Mouse (Mus musculus) kidney, adult 11 months (tissue): ENCODE measurements around the gene Defb30.

Source experiments
- DNase-seq: peaks from one replicate; pipeline ENCODE4 v3.0.0; 2022

Gene Defb30

DNA sequence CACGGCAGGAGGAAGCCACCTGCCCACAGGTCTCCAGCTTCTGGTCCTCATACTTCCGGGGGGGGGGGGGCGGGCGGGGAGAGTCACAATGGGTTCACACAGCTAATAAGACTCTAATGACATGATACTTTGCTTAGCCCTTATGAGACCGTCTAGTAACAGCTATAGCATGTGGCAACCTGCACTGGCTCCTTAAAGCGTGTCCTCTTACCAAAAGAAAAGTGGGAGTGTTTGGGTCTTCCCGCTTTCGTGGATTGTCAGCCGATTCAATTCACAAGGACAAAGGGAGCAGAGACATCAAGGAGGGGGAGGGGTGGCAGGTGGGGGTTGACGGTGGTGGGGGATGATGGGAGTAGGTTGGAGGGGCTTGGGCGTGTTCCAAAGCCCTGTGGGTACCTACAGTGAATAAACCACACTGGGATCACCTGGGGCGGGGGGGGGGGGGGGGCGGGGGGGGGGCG is at the start of gene Defb30:
Defb30 (minus strand) TSS at position 51 of the 461 bp plus-strand sequence.
- DNase-seq = no peak

GRCm38 (mm10) chr14:63067708-63068107 is 17.9 kb upstream of the Defb30 start:
- no peak for DNase-seq

DNA sequence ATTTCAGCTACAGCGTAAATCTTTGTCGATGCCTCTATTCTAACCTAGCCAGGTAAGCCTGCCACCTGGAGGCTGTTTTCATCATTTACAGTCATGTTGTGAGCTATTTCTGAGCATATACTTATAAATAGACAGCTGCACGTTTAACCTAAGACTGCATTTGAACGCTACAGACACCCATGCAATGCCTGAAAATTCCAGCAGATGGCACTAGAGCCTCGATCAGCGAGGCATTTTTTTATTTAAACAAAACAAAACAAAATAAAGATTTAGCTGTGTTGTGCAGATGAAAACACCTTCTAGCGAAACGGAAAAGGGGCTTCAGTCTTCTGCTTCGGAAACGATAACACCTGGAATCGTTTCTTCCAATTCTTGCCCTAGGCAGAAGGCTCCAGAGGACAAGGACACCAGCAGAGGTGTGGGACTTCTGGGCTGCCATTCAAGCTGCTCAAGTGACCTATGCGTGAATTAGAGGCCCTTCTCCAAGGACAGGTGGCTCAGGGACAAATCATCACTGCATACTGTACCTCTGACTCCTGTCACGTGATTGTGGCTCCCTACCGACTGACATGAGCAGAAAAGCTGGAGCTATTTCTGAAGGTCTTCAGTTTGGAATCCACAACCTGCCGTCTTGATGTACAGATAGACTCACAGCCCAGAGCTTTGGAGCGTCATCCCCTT is 17.0 kb upstream of the Defb30 start:
- peak; percentile 20 for DNase-seq

GRCm38 (mm10) chr14:63065391-63065790 is 15.6 kb upstream of the Defb30 start:
- DNase-seq = peak; percentile 15

DNA sequence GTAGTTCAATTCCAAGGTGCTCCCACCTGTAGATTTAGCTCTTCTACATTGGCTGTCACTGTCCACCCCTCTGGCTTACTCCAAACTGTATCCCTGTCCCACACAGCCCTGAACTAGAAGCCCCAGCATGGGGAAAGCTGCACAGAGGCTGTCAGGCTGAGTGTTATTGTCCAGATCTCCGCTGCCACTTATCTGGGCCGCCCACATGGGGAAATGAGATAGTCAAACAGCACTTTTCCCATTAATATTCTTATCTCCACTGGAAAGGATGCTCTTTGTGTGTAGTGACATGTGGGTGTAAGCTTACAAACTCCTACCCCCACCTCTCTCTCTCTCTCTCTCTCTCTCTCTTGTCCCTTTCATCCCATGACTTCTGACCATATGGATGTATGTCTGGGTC is 12.4 kb upstream of the Defb30 start:
- no peak for DNase-seq

GRCm38 (mm10) chr14:63060361-63060760 is 10.6 kb upstream of the Defb30 start:
- DNase-seq = no peak

- DNase-seq = no peak
These were observed 5.0 kb upstream of the Defb30 start for GRCm38 (mm10) chr14:63054729-63055128.

- peak; percentile 17 for DNase-seq
These were observed 1.0 kb upstream of the Defb30 start for GRCm38 (mm10) chr14:63050769-63051168.

GRCm38 (mm10) chr14:63046691-63047090 is 3.1 kb downstream of the Defb30 start, which contains the start of gene Defb42:
Gene Defb42 (plus strand): TSS chr14:63046991.
- DNase-seq = peak; percentile 14

DNA sequence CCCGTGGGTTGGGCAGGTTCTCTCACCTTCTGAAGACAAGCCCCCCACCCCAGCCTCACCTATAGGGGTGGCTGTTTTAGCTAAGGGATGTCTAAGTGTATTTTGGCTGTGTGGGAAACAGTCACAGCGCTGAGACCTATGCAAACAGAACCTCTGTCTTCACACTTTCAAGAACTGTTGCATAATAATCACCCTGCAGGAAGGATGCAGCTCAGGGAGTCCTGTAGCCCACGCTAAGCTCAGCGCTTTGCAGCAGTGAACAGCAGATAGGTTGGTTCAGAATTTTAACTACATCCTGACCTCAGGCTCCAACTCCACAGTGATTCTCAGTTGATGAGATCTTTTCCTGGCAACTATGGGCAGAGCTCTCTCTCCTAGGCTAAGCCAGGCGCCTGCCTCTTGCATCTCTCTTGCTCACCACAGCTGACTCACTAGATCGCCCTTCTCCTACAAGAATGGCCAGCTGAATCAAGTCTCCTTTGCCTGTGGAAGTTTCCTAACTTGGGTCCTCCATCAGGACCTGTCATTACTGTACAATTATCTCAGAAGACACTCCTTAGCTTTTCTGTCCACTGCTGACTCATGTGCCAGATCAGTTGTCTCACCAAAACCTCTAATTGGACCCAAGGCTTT is 29.1 kb downstream of the Defb30 start:
- no peak for DNase-seq

DNA sequence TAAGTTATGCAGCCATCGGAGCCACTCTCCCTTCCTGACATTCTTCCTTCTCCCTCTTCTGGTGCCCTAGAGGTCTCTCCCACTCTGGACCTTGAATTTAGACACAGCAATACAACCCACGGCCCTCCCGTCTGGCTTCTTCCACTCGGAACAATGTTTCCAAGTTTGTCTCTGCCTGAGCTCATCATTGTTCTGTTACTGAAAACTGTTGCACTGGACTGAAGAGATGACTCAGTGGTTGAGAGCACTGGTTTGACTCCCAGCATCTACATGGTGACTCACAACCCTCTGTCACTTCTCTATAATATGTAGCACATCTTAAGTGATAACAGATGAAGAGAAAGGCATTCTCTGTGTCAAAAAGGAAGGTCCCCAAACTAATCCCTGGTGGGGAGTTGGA is 35.1 kb downstream of the Defb30 start:
- no peak for DNase-seq

- no peak for DNase-seq
These were observed 36.7 kb downstream of the Defb30 start for GRCm38 (mm10) chr14:63013082-63013481.

- no peak for DNase-seq
These were observed 38.3 kb downstream of the Defb30 start, which contains the start of gene Defb43 for GRCm38 (mm10) chr14:63011471-63011870. Gene Defb43 (plus strand): TSS chr14:63011771.

DNA sequence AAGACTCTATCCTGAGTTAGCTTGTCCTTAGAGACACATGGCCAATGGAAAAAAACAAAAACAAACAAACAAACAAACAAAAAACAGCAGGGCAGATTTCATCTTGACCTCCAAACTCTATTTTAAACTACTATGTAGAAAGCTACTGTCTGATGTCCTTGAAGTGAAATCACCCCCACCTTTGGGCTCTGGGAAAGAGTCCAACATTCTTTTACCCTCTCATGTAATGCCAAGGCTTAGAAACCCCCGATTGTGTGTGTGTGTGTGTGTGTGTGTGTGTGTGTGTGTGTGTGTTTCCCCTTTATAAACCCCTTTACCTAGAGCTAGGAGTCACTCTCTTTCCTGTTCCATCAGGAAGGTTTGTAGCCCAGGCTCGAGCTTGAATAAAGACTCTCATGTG is 47.2 kb downstream of the Defb30 start:
- no peak for DNase-seq

DNA sequence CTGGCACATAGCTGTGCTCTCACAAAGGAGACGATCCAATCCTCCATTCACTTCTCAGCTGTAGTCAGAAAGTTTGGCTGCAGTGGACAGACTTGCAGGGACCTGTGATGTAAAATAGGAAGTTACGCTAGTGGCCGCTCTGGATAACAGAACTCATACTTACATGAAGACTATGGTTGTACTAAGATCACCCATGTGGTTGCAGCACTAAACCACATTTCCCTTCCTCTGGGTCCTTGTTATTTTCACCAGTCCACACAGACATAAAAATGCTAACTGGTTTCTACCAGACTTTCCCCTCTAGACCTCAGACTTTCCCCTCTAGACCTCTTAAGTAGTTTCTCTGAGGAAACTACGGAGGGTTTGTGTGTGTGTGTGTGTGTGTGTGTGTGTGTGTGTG is 50.8 kb downstream of the Defb30 start:
- no peak for DNase-seq

DNA sequence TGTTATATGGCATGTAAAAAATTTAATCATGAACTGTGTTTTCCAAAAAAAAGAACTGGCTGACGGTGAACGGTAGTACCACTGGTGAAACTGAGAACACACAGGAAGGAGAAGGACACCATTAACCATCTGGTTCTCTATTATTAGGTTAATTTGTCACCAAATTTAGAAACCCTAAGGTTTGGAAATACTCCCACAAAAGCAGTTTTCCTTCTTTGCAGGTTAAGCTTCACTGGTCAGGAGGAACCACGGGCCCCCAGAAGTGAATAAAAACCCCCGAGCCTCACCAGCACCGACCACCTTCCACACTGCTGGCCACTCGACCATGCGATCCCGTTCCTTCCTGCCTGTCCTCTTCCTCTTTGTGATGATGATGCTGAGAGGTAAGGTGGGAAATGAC is 52.0 kb downstream of the Defb30 start, which contains the start of gene Defb47:
Defb47 (plus strand) TSS at position 301 of the 400 bp plus-strand sequence.
- no peak for DNase-seq

DNA sequence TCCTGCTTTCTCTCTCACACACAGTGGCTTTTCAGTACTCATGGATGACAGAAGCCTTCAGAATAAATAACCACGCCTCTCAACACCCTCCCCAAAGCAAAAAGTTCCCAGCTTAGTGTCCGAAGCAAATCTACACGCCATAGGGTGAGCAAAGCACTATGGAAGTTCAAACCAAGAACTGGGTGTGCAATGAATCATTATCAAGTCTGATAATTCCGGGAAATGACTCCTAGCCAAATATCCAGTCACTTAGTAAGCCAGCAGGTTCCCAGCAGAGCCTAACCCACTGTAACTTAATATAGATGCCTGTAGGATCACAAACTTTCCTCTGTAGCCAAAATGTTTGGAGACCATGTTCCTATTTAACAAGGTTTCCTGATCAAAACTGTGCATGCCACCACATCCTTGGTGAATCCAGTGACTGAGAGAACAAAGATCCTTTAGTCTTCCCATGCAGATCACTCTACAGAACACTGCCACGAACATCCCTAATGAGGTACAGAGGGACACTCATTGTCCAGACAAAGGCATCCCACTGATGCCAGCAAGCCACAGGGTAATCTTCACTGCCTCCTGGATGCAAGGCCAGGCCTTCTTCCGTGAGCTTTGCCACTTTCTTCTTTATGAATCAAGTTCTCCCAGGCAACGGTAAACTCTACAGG is 57.8 kb downstream of the Defb30 start:
- no peak for DNase-seq

- DNase-seq = no peak
These were observed 58.5 kb downstream of the Defb30 start for GRCm38 (mm10) chr14:62991271-62991670.

DNA sequence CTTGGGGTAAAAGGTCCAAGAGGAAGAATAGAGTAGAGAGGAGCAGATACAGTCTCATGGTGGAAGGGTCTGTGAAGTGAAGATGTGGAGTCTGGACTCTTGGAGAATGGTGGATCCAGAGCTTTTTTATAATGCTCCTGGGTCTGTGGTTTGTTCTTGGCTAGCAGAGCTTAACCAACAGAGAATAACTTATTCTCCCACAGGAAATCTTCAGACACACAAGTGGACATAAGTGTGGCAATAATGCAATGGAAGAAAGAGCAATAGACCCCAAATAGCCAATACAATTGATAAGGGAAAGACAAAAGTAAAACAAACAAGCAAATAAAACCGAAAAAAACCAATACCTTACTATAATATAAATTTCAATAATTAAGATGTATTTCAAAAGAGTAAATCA is 65.3 kb downstream of the Defb30 start, which contains the start of gene Defb48:
Defb48 (minus strand) TSS at position 101 of the 400 bp plus-strand sequence.
- no peak for DNase-seq
